Mouse (Mus musculus): ENCODE results near the gene Dmrt1. TPM values are rescaled to one million over a fixed set of nuclear protein-coding genes. Genes with fewer than 3 reads are reported as not detected.

Gene Dmrt1
- polyA plus RNA-seq, 1 experiment from 2014 or later, result not detected

DNA sequence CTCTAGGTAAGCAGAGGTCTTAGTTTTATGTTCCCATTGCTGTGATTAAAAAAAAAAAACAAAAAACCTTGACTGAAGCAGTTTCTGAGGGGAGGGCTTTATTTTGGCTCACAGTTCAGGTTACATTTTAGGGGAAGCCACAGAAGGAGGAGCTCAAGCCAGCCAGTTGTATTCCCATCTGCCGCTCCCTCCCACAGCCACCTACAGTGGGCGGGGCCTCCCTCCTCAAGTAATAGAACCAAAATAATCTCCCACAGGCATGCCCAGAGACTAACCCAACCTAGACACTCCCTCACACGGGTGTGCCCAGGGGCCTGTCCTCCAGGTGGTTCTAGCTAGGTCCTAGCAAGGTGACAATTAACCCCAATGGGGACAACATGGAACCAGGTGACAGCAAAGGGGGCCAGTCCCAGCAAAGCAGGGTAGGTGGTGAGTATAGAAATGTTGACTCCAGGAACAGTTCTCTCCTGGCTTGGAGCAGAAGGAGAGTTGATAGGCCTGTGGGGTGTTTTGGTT, 92.4 kb downstream of the Dmrt1 start:
- no peak for ATAC-seq (replicated peaks; ENCODE audit: extremely low read depth, insufficient read depth, low FRiP score)
- H3K9me3 ChIP-seq (replicated peaks; ENCODE audit: control insufficient read depth, low read length), result no peaks in the 10 kb centered on the region

DNA sequence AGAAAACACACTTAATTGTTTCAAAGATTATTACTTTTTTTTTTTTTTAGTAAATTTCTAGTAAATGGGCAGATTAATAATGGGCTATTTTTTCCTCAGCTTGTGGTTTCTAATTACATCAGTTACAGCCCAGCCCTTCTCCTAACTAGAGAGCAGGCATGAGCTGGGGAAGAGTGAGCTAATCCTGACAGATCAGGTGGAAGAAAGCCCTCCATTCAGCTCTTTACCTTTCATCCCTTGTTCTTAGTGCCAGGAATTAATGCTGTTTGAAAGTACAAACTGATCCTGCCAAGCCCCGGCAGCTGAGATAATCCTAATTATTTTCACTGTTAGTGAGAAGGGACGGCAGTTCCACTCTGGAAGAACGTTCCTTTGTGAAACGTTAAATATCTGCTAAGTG, 93.2 kb downstream of the Dmrt1 start:
- peaks cover 69% of the 10 kb centered on the region for H3K27me3 ChIP-seq (ENCODE audit: control insufficient read depth, insufficient read depth, low read length)
- H3K36me3 ChIP-seq (ENCODE audit: control insufficient read depth, insufficient read depth), result no peaks in the 10 kb centered on the region
- no peak for ATAC-seq (replicated peaks; ENCODE audit: extremely low read depth, insufficient read depth, low FRiP score)
- H3K4me3 ChIP-seq (ENCODE audit: low read length), result no peak overlapping the region
- H3K4me1 ChIP-seq (ENCODE audit: control insufficient read depth, insufficient read depth, low read length), result no peaks in the 10 kb centered on the region
- no peak overlapping the region for H3K4me2 ChIP-seq (ENCODE audit: low read depth, low read length)
- H3K27ac ChIP-seq (ENCODE audit: low read length), result no peak overlapping the region
- no peak overlapping the region for H3K9ac ChIP-seq (ENCODE audit: low read length)
- H3K9me3 ChIP-seq (replicated peaks; ENCODE audit: control insufficient read depth, low read length), result no peaks in the 10 kb centered on the region
- 13% methylated on average over 4 of the region's 4 CpGs for WGBS

More for the DNA sequence above, 92.4 kb downstream of the Dmrt1 start:
- H3K4me1 ChIP-seq (ENCODE audit: control insufficient read depth, insufficient read depth, low read length), result no peaks in the 10 kb centered on the region
- no peaks in the 10 kb centered on the region for H3K36me3 ChIP-seq (ENCODE audit: control insufficient read depth, insufficient read depth)
- H3K27me3 ChIP-seq (ENCODE audit: control insufficient read depth, insufficient read depth, low read length), result peaks cover 66% of the 10 kb centered on the region
- H3K4me3 ChIP-seq (ENCODE audit: low read length), result no peak overlapping the region
- H3K27ac ChIP-seq (ENCODE audit: low read length), result no peak overlapping the region
- H3K9ac ChIP-seq (ENCODE audit: low read length), result no peak overlapping the region
- WGBS, result 76% methylated on average over 3 of the region's 3 CpGs
- H3K4me2 ChIP-seq (ENCODE audit: low read depth, low read length), result no peak overlapping the region

DNA sequence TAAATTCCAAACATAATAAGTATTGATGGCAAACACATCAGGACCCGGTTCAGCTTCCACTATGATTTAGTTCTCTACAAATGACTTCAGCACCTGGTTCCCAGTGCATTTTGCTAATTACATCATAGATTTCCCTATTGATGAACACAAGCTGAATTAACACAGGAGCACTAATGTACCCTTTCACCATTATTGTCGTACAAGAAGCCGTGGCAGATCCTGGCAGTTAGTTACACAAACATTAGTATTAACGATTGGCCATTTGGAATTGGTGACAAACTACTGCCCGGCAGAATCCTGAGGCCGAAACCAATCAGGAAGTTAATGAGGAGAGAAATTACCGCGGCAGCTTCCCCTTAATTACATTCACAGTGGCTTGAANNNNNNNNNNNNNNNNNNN, 96.5 kb downstream of the Dmrt1 start:
- H3K36me3 ChIP-seq (ENCODE audit: control insufficient read depth, insufficient read depth), result no peaks in the 10 kb centered on the region

DNA sequence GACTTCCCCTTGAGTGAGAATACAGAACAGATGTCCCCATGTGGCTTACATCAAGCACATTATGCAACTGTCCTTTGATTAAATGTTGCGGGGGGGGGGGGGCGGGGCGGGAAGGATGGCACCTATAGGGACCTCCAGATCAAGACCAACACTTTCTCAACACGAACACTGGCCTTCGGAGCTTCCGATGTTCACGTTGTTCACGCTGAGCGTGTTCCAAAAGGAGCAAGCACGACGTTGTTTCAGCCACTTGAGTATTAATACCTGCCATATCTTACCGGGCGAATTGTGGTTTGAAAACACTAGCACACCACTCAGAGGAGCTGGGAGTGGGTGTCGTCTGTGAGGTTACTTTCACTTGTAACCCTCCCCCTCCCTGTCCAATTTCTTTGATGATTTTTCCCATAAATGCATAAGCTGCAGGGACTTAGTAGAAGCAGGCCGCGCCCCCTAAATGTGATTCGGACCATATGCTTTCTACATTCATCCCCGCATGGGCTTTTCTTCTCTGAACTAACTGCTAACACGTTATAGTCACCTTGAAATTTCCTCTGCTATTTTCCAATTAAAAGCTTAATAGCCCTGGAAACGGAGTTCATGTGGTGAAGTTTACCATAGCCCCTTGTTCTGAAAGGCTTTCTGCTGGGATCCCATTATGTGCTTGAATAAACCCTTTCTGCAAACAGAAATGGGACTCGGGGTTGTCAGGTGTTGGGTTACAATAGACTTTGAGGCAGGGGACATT, 102.2 kb downstream of the Dmrt1 start:
- Histone ChIP-seq H3K4me2 (ENCODE audit: low read depth, low read length) (no peak overlapping the region), H3K9ac (ENCODE audit: low read length) (no peak overlapping the region), H3K27ac (ENCODE audit: low read length) (no peak overlapping the region), H3K27me3 (ENCODE audit: control insufficient read depth, insufficient read depth, low read length) (peaks cover 85% of the 10 kb centered on the region), H3K36me3 (ENCODE audit: control insufficient read depth, insufficient read depth) (no peaks in the 10 kb centered on the region), H3K4me1 (ENCODE audit: control insufficient read depth, insufficient read depth, low read length) (peaks cover 23% of the 10 kb centered on the region), H3K4me3 (ENCODE audit: low read length) (no peak overlapping the region), H3K9me3 (replicated peaks; ENCODE audit: control insufficient read depth, low read length) (no peaks in the 10 kb centered on the region)
- 3% methylated on average over 19 of the region's 21 CpGs for WGBS
- no peak for ATAC-seq (replicated peaks; ENCODE audit: extremely low read depth, insufficient read depth, low FRiP score)

More for the DNA sequence above, 96.5 kb downstream of the Dmrt1 start:
- Histone ChIP-seq H3K4me3 (ENCODE audit: low read length) (no peak overlapping the region), H3K4me2 (ENCODE audit: low read depth, low read length) (no peak overlapping the region), H3K9me3 (replicated peaks; ENCODE audit: control insufficient read depth, low read length) (no peaks in the 10 kb centered on the region), H3K27me3 (ENCODE audit: control insufficient read depth, insufficient read depth, low read length) (peaks cover 88% of the 10 kb centered on the region), H3K27ac (ENCODE audit: low read length) (no peak overlapping the region), H3K9ac (ENCODE audit: low read length) (no peak overlapping the region), H3K4me1 (ENCODE audit: control insufficient read depth, insufficient read depth, low read length) (peaks cover 8% of the 10 kb centered on the region)
- WGBS, result 14% methylated on average over 8 of the region's 8 CpGs
- no peak for ATAC-seq (replicated peaks; ENCODE audit: extremely low read depth, insufficient read depth, low FRiP score)

DNA sequence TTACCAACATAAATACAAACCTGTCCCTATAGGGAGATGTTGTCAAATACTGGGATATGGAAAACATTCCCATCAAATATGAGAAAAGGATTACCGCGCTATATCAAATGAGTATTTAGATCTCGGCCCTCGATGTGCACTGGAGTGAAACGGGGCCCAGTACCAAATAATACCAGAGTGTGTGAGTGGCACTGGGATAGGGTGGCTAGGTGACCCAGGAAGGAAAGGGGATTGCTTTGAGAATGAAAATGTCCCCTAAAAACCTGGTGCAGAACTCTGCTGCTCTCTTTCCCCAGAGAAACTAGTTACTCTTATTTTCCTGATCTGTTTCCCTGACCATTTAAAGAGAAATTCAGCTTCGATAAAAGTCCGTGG, 102.8 kb downstream of the Dmrt1 start:
- no peak for ATAC-seq (replicated peaks; ENCODE audit: extremely low read depth, insufficient read depth, low FRiP score)
- H3K9ac ChIP-seq (ENCODE audit: low read length), result no peak overlapping the region
- H3K27me3 ChIP-seq (ENCODE audit: control insufficient read depth, insufficient read depth, low read length), result peaks cover 85% of the 10 kb centered on the region
- no peaks in the 10 kb centered on the region for H3K9me3 ChIP-seq (replicated peaks; ENCODE audit: control insufficient read depth, low read length)
- H3K4me2 ChIP-seq (ENCODE audit: low read depth, low read length), result no peak overlapping the region
- peaks cover 23% of the 10 kb centered on the region for H3K4me1 ChIP-seq (ENCODE audit: control insufficient read depth, insufficient read depth, low read length)
- 7% methylated on average over 7 of the region's 7 CpGs for WGBS
- H3K4me3 ChIP-seq (ENCODE audit: low read length), result no peak overlapping the region
- H3K27ac ChIP-seq (ENCODE audit: low read length), result no peak overlapping the region
- no peaks in the 10 kb centered on the region for H3K36me3 ChIP-seq (ENCODE audit: control insufficient read depth, insufficient read depth)

DNA sequence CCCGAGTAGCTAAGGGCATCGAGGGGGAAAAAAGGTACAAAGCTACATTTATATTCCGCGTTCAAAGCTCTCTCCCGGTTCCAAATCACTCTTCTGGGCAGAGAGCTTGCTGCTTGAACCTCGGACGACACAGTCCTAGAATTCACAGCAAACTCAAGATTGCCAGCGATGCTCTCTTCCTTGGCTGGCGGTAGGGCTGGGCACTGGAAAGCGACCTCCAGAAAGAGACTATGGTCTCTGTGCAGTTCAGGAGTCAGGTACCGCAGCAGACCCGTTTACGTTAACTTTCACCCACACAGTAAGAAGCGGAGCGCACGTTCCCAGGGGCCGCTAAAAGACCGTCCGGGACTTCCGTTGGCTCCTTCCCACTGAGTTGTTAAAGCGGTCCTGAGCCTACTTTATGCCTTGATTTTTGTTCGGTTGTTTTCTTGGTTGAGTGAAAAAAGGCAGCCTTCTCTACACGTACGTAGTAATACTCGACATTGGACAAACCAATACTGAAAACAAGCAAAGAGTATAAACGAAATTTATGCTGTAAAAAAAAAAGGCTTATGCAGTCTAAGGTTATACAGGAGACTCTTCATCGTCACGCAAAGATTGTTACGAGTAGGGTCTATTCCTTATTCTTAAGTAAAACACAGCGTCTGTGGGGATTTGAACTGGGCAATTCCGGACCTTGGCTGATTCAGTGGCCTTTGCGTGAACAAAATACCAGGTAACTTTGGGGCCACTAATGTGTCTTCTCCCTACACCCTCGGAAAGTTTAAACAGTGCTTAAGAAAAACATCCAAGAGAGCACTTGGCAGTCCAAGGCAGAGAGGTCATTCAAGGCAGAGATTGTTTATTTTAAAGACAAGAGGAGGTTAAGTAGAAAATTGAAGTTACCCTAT, 103.8 kb downstream of the Dmrt1 start:
- Histone ChIP-seq H3K27me3 (ENCODE audit: control insufficient read depth, insufficient read depth, low read length) (peaks cover 87% of the 10 kb centered on the region), H3K4me1 (ENCODE audit: control insufficient read depth, insufficient read depth, low read length) (peaks cover 23% of the 10 kb centered on the region), H3K36me3 (ENCODE audit: control insufficient read depth, insufficient read depth) (no peaks in the 10 kb centered on the region), H3K27ac (ENCODE audit: low read length) (no peak overlapping the region), H3K4me3 (ENCODE audit: low read length) (no peak overlapping the region), H3K4me2 (ENCODE audit: low read depth, low read length) (no peak overlapping the region), H3K9ac (ENCODE audit: low read length) (no peak overlapping the region), H3K9me3 (replicated peaks; ENCODE audit: control insufficient read depth, low read length) (no peaks in the 10 kb centered on the region)
- 2% methylated on average over 33 of the region's 33 CpGs for WGBS
- no peak for ATAC-seq (replicated peaks; ENCODE audit: extremely low read depth, insufficient read depth, low FRiP score)

DNA sequence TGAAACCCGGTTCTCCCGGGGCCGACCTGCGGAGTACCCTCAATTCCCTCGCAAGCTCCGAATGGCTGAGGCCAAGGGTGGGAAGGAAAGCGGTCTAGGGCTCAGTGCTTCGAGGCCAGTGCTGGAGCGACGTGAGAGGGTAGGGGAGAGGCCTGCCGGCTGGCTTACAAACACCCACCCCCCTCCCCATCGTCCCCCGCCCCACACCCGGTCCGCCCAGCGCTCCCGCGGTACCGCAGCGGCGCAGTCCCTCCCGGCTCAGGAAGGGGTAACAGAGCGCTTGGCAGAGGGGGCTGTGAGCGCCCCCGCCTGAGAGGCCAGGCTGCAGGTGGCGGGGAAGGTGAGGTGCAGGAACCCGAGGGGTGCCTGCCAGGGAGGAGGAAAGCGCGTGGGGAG, 104.6 kb downstream of the Dmrt1 start, which contains the start of gene Dmrt3:
Gene Dmrt3, plus strand, starts transcription at position 287 of the 396 bp plus-strand sequence.
- H3K27ac ChIP-seq (ENCODE audit: low read length), result no peak within 1 kb of the TSS

DNA sequence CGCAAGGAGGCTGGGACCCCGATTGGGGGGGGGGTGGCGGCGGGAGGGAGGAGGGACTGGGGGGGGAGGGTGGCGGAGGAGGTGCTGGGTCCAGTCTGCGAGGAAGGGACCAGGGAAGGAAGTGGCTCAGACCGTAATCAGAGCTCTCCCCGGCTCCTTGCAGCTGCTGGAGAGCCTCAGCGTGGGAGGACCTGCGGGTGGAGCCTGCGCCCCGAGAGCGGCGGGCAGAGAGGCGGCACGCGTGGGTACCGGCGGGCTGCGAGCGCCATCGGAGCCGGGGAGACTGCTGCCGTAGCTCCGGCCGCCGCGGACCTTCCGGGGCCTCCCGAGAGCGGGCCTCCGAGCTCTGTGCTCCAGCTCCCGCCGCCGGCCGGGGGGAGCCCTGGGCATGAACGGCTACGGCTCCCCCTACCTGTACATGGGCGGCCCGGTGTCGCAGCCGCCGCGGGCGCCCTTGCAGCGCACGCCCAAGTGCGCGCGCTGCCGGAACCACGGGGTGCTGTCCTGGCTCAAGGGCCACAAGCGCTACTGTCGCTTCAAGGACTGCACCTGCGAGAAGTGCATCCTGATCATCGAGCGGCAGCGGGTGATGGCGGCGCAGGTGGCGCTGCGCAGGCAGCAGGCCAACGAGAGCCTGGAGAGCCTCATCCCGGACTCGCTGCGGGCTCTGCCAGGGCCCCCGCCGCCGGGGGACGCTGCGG, 105.1 kb downstream of the Dmrt1 start:
- peaks cover 87% of the 10 kb centered on the region for H3K27me3 ChIP-seq (ENCODE audit: control insufficient read depth, insufficient read depth, low read length)
- H3K9ac ChIP-seq (ENCODE audit: low read length), result no peak overlapping the region
- no peaks in the 10 kb centered on the region for H3K36me3 ChIP-seq (ENCODE audit: control insufficient read depth, insufficient read depth)
- peaks cover 23% of the 10 kb centered on the region for H3K4me1 ChIP-seq (ENCODE audit: control insufficient read depth, insufficient read depth, low read length)
- peak overlapping the region; percentile 63 for H3K4me2 ChIP-seq (ENCODE audit: low read depth, low read length)
- ATAC-seq (replicated peaks; ENCODE audit: extremely low read depth, insufficient read depth, low FRiP score), result peak; percentile 58; the same call in 1 of the 2 replicates
- 0% methylated on average over 61 of the region's 71 CpGs for WGBS
- no peak overlapping the region for H3K27ac ChIP-seq (ENCODE audit: low read length)
- H3K9me3 ChIP-seq (replicated peaks; ENCODE audit: control insufficient read depth, low read length), result no peaks in the 10 kb centered on the region
- H3K4me3 ChIP-seq (ENCODE audit: low read length), result peak overlapping the region; percentile 49

More for the DNA sequence above, 104.6 kb downstream of the Dmrt1 start, which contains the start of gene Dmrt3:
- peaks cover 23% of the 10 kb centered on the region for H3K4me1 ChIP-seq (ENCODE audit: control insufficient read depth, insufficient read depth, low read length)
- H3K27me3 ChIP-seq (ENCODE audit: control insufficient read depth, insufficient read depth, low read length), result peaks cover 87% of the 10 kb centered on the region
- 1% methylated on average over 25 of the region's 29 CpGs for WGBS
- peak within 1 kb of the TSS; percentile 49 for H3K4me3 ChIP-seq (ENCODE audit: low read length)
- H3K36me3 ChIP-seq (ENCODE audit: control insufficient read depth, insufficient read depth), result no peaks in the 10 kb centered on the region
- H3K4me2 ChIP-seq (ENCODE audit: low read depth, low read length), result peak within 1 kb of the TSS; percentile 63
- no peak within 1 kb of the TSS for H3K9ac ChIP-seq (ENCODE audit: low read length)
- ATAC-seq (replicated peaks; ENCODE audit: extremely low read depth, insufficient read depth, low FRiP score), result no peak
- no peaks in the 10 kb centered on the region for H3K9me3 ChIP-seq (replicated peaks; ENCODE audit: control insufficient read depth, low read length)

Measured in heart, embryonic 16.5 days (tissue).